Mouse (Mus musculus): Measurements from ENCODE around the gene Adm2. TPM values are rescaled to one million over a fixed set of nuclear protein-coding genes. Genes with fewer than 3 reads are reported as not detected.
A peak's percentile ranks its signal among the peaks of the same experiment; 100 is the strongest.

Adm2 gene
- polyA plus RNA-seq, 1 experiment from 2014 or later = not detected

DNA sequence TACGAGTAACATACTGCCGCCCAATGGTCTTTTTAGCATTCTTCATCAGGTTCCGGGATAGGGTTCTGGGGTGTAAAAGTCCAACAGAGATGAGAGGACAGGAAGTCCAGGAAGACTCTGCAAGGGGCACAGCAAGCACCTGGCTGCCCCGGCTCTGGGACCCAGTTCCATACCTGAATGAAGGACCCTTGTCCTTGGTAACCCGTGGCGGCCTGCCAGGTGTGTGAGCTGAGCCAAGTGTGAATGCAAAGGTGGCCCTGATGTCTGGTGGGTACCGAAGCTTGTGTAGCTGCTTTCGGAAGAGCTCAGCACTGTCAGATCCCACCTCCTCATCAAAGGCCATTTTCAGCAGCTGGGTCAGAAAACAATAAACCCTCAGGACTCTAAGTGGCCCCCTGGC lies 21.9 kb upstream of the Adm2 start:
- no peak overlapping the region for H3K4me2 ChIP-seq
- ATAC-seq (ENCODE audit: low FRiP score) (no peak), DNase-seq (ENCODE audit: low spot score, missing footprints) (no peak)
- H3K9me3 ChIP-seq (ENCODE audit: control insufficient read depth, low read length) = no peaks in the 10 kb centered on the region
- H3K9ac ChIP-seq (ENCODE audit: low read length) = no peak overlapping the region
- H3K4me1 ChIP-seq (ENCODE audit: control insufficient read depth, insufficient read depth, low read length) = no peaks in the 10 kb centered on the region
- 97% methylated on average over 8 of the region's 8 CpGs for WGBS
- H3K4me3 ChIP-seq (ENCODE audit: low read depth, low read length) = no peak overlapping the region
- peaks cover 42% of the 10 kb centered on the region for H3K36me3 ChIP-seq (ENCODE audit: control insufficient read depth, insufficient read depth, low read length)
- H3K27me3 ChIP-seq (ENCODE audit: control insufficient read depth, insufficient read depth, low read length) = no peaks in the 10 kb centered on the region
- H3K27ac ChIP-seq (ENCODE audit: low read depth, low read length) = no peak overlapping the region

DNA sequence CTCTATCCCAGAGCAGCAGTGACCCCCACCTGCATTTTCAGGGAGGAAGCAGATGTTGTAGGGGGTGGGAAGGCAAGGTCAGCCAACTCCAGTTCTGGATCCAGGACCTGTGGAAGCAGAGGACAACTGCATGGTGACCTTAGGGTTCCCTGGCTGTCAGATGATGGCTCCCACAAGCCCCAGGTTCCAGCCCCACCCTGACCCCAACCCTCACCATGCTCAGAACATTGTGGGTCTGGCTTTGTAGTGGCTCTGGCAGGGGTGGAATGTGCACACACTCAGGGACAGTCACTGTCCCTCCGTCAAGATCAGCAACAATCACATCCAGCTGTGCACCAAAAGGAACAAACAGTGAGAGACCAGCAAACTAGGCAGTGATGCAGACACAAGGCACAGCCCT lies 16.6 kb upstream of the Adm2 start:
- H3K4me2 ChIP-seq = no peak overlapping the region
- H3K9me3 ChIP-seq (ENCODE audit: control insufficient read depth, low read length) = no peaks in the 10 kb centered on the region
- peaks cover 33% of the 10 kb centered on the region for H3K36me3 ChIP-seq (ENCODE audit: control insufficient read depth, insufficient read depth, low read length)
- no peaks in the 10 kb centered on the region for H3K27me3 ChIP-seq (ENCODE audit: control insufficient read depth, insufficient read depth, low read length)
- H3K9ac ChIP-seq (ENCODE audit: low read length) = no peak overlapping the region
- no peak for ATAC-seq (ENCODE audit: low FRiP score)
- no peak for DNase-seq (ENCODE audit: low spot score, missing footprints)
- no peak overlapping the region for H3K4me3 ChIP-seq (ENCODE audit: low read depth, low read length)
- H3K4me1 ChIP-seq (ENCODE audit: control insufficient read depth, insufficient read depth, low read length) = no peaks in the 10 kb centered on the region
- 70% methylated on average over 1 of the region's 1 CpGs for WGBS
- no peak overlapping the region for H3K27ac ChIP-seq (ENCODE audit: low read depth, low read length)

DNA sequence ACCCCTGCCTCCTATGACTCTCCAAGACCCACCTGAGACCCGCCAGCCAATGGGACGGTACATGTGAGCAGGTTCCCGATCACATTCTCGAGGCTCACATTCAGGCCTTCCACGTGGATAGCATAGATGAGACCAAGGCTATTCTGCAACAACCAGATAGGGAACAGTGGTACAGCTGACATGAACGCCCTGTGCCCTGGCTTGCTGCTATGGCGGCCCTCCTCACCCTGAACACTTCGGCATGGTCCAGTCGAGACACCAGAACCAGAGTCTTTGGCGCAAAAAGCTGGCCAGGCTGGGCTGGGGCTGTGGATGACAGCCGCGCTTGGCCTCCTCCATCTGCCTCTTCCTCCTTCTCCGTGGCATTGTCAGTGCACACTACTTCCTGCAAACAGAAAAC lies 15.1 kb upstream of the Adm2 start:
- no peaks in the 10 kb centered on the region for H3K27me3 ChIP-seq (ENCODE audit: control insufficient read depth, insufficient read depth, low read length)
- no peak overlapping the region for H3K27ac ChIP-seq (ENCODE audit: low read depth, low read length)
- H3K9ac ChIP-seq (ENCODE audit: low read length) = no peak overlapping the region
- 91% methylated on average over 13 of the region's 13 CpGs for WGBS
- peaks cover 30% of the 10 kb centered on the region for H3K36me3 ChIP-seq (ENCODE audit: control insufficient read depth, insufficient read depth, low read length)
- no peak for DNase-seq (ENCODE audit: low spot score, missing footprints)
- no peaks in the 10 kb centered on the region for H3K9me3 ChIP-seq (ENCODE audit: control insufficient read depth, low read length)
- H3K4me1 ChIP-seq (ENCODE audit: control insufficient read depth, insufficient read depth, low read length) = peaks cover 2% of the 10 kb centered on the region
- H3K4me2 ChIP-seq = no peak overlapping the region
- no peak overlapping the region for H3K4me3 ChIP-seq (ENCODE audit: low read depth, low read length)
- ATAC-seq (ENCODE audit: low FRiP score) = no peak

DNA sequence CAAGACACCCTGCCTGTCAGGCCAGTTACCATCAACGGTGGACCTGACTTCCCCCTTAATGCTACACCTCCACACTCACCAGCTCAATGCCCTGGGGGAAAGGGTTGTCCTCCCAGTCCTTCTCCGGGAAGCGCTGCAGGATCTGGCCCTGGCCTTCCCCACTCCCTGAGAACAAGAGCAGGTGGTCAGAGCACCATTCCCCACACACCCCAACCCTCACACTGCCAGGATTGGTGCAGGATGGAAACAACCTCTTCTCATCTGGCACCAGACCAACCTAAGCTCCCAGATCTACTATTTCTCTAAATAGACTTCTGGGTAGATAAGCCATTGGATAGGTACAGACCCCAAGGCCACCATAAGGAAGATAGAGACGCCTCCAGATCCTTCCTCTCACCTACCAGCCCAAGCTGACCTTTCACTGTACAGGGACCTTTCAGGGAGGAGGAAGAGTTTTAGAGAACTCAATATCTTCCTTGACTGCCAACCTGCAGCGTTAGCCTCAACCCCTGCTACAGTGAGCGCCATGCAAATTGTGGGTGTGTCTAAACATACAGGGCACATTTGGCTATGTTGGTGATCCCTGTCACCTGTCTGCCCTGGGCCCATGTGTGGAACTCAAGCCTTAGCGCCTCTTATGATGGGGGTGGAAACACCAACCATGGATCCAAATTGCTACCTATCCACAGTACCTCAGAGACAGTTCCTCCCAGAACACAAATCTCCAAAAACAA lies 13.9 kb upstream of the Adm2 start:
- Histone ChIP-seq H3K9me3 (ENCODE audit: control insufficient read depth, low read length) (no peaks in the 10 kb centered on the region), H3K36me3 (ENCODE audit: control insufficient read depth, insufficient read depth, low read length) (peaks cover 22% of the 10 kb centered on the region), H3K4me2 (no peak overlapping the region), H3K27me3 (ENCODE audit: control insufficient read depth, insufficient read depth, low read length) (no peaks in the 10 kb centered on the region), H3K4me3 (ENCODE audit: low read depth, low read length) (no peak overlapping the region), H3K9ac (ENCODE audit: low read length) (no peak overlapping the region), H3K4me1 (ENCODE audit: control insufficient read depth, insufficient read depth, low read length) (peaks cover 11% of the 10 kb centered on the region), H3K27ac (ENCODE audit: low read depth, low read length) (no peak overlapping the region)
- ATAC-seq (ENCODE audit: low FRiP score) (no peak), DNase-seq (ENCODE audit: low spot score, missing footprints) (no peak)
- 92% methylated on average over 7 of the region's 7 CpGs for WGBS

DNA sequence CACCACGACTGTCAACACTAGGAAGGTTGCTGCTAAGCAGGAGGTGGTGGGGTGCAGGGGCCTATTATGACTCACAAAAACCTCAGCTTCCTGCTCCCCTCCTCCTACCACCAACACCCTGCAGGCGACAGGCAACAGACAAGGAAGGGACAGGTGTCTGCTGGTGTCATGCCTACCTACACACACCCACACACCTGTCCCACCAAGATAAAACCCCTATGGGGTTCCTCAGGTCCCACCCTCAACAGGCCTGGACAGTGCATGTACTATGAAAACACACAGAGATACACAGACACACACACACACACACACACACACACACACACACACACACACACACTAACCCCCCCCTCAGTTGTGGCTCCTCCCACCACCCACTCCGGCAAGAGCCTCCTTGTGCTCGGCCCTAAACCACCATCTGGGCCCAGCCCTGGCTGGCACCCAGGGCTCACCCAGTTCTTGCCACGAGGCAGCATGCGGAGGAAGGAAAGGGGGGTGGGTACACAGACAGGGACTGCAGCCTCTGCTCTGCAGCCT lies 12.5 kb upstream of the Adm2 start:
- H3K4me2 ChIP-seq = no peak overlapping the region
- peaks cover 20% of the 10 kb centered on the region for H3K4me1 ChIP-seq (ENCODE audit: control insufficient read depth, insufficient read depth, low read length)
- no peak for DNase-seq (ENCODE audit: low spot score, missing footprints)
- no peak for ATAC-seq (ENCODE audit: low FRiP score)
- no peak overlapping the region for H3K27ac ChIP-seq (ENCODE audit: low read depth, low read length)
- H3K27me3 ChIP-seq (ENCODE audit: control insufficient read depth, insufficient read depth, low read length) = no peaks in the 10 kb centered on the region
- H3K9ac ChIP-seq (ENCODE audit: low read length) = no peak overlapping the region
- no peaks in the 10 kb centered on the region for H3K9me3 ChIP-seq (ENCODE audit: control insufficient read depth, low read length)
- peaks cover 13% of the 10 kb centered on the region for H3K36me3 ChIP-seq (ENCODE audit: control insufficient read depth, insufficient read depth, low read length)
- WGBS = 81% methylated on average over 6 of the region's 6 CpGs
- no peak overlapping the region for H3K4me3 ChIP-seq (ENCODE audit: low read depth, low read length)

DNA sequence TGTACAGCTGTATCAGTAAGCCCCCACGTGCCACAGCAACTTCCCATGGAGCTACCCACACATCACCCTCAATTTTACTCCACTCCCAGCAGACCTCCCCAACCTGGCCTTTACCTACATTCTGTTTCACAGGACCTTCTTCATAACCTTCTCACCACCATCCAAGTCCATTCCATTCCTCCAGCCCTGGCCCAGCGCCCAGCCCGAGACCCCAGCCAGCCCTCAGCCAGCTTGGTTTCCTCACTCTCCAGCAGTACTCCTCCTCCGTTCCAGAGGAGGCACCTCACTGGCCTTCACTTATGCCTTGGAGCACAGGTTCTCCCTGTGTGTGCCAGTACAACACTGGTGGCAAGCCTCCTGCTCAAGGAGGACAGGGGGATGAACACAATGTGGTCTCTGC lies 9.2 kb upstream of the Adm2 start:
- no peak overlapping the region for H3K4me2 ChIP-seq
- DNase-seq (ENCODE audit: low spot score, missing footprints) = no peak
- no peak for ATAC-seq (ENCODE audit: low FRiP score)
- no peaks in the 10 kb centered on the region for H3K27me3 ChIP-seq (ENCODE audit: control insufficient read depth, insufficient read depth, low read length)
- H3K4me3 ChIP-seq (ENCODE audit: low read depth, low read length) = no peak overlapping the region
- H3K27ac ChIP-seq (ENCODE audit: low read depth, low read length) = no peak overlapping the region
- no peak overlapping the region for H3K9ac ChIP-seq (ENCODE audit: low read length)
- H3K36me3 ChIP-seq (ENCODE audit: control insufficient read depth, insufficient read depth, low read length) = no peaks in the 10 kb centered on the region
- H3K4me1 ChIP-seq (ENCODE audit: control insufficient read depth, insufficient read depth, low read length) = peaks cover 20% of the 10 kb centered on the region
- H3K9me3 ChIP-seq (ENCODE audit: control insufficient read depth, low read length) = no peaks in the 10 kb centered on the region
- 86% methylated on average over 4 of the region's 4 CpGs for WGBS

DNA sequence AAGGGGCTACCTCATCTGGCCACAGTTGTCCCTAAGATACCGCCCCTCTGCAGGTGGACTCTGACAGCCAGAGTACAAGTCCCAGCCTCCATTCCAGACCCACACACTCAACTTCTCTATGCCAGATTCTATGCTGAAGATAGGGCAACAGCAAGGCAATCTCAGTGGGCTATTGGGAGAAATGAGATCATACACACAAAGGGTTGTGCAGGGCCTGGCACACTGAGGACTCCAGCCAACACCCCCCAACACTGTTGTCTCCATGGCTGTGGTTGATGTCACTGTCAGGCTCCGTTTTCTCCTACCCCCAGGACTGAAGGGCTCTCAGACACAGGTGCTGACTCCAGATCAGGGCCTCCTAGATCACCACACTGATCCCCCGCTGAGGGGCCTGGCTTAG lies 8.4 kb upstream of the Adm2 start:
- no peak for ATAC-seq (ENCODE audit: low FRiP score)
- peak overlapping the region; percentile 98 for H3K4me3 ChIP-seq (ENCODE audit: low read depth, low read length)
- no peaks in the 10 kb centered on the region for H3K9me3 ChIP-seq (ENCODE audit: control insufficient read depth, low read length)
- peaks cover 20% of the 10 kb centered on the region for H3K4me1 ChIP-seq (ENCODE audit: control insufficient read depth, insufficient read depth, low read length)
- no peak overlapping the region for H3K27ac ChIP-seq (ENCODE audit: low read depth, low read length)
- H3K36me3 ChIP-seq (ENCODE audit: control insufficient read depth, insufficient read depth, low read length) = no peaks in the 10 kb centered on the region
- no peak for DNase-seq (ENCODE audit: low spot score, missing footprints)
- H3K4me2 ChIP-seq = peak overlapping the region; percentile 67
- H3K27me3 ChIP-seq (ENCODE audit: control insufficient read depth, insufficient read depth, low read length) = no peaks in the 10 kb centered on the region
- H3K9ac ChIP-seq (ENCODE audit: low read length) = peak overlapping the region; percentile 91
- WGBS = 34% methylated on average over 3 of the region's 3 CpGs

DNA sequence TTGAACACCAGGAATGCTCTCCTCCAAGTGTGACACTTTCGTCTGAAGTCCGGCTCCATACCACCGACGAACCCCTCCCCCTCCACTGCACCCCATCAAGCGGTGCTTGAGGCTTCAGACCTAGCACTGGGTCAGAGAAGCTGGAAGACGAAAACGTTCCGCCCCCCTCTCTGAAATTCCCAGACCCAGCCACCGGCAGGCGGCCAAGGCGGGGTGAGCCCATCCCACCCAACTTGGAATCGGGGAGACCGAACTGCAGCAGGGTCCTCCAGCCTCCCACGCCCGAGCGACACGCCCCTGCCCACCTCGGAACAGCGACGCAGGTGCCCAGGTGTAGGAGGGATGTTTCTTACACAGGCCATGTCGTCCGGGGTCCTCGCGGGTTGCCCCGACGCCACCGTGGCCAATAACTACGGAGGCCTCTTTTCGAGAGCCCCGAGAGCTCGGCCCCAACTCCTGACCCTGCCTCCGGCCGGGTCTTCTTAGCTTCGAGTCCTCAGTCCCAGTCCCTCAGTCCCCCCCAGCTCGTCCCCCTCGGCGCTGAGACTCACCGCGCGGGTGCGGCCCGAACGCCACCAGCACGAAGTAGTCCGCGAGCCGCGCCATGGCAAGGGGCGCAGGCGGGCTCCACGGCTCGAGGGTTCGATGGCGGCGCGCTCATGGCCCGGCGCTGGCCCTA lies 7.9 kb upstream of the Adm2 start:
- Histone ChIP-seq H3K27me3 (ENCODE audit: control insufficient read depth, insufficient read depth, low read length) (no peaks in the 10 kb centered on the region), H3K9me3 (ENCODE audit: control insufficient read depth, low read length) (no peaks in the 10 kb centered on the region), H3K4me3 (ENCODE audit: low read depth, low read length) (peak overlapping the region; percentile 98), H3K36me3 (ENCODE audit: control insufficient read depth, insufficient read depth, low read length) (no peaks in the 10 kb centered on the region), H3K27ac (ENCODE audit: low read depth, low read length) (no peak overlapping the region), H3K4me2 (peak overlapping the region; percentile 67), H3K9ac (ENCODE audit: low read length) (peak overlapping the region; percentile 91), H3K4me1 (ENCODE audit: control insufficient read depth, insufficient read depth, low read length) (peaks cover 20% of the 10 kb centered on the region)
- ATAC-seq (ENCODE audit: low FRiP score) = peak; percentile 51; the same call in 1 of the 2 replicates
- WGBS = under 1% methylated on average over 54 of the region's 58 CpGs
- DNase-seq (ENCODE audit: low spot score, missing footprints) = peak; percentile 90

DNA sequence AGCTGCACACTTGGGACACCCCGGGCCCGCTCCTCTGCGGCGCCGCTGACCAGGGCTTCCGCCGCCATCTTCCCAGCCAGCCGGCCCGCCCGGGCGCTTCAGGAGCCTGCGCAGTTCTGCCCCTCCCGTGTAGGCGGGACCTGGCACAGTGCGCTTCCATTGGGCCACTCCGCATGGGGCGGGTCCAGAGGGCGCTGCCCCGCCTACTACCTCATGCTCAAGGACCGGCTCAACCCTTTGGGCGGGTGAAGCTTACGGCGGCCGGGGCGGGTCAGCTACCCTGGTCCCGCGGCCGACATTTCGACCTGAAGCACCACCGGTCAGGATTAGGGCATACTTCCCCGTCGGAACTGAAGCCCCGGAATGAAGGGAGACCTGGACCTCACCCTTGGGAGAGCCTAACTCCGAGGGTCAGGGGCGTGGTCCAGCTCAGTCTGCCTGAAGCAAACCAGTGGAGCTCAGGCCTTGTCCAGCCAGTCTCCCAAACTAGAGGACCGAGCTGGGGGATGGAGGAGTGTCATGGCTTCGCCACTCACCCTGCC lies 7.3 kb upstream of the Adm2 start, which contains the start of gene Sbf1:
Sbf1 (minus strand) TSS at position 122 of the 542 bp plus-strand sequence.
- Histone ChIP-seq H3K36me3 (ENCODE audit: control insufficient read depth, insufficient read depth, low read length) (no peaks in the 10 kb centered on the region), H3K4me1 (ENCODE audit: control insufficient read depth, insufficient read depth, low read length) (peaks cover 20% of the 10 kb centered on the region), H3K9ac (ENCODE audit: low read length) (peak within 1 kb of the TSS; percentile 91), H3K27me3 (ENCODE audit: control insufficient read depth, insufficient read depth, low read length) (no peaks in the 10 kb centered on the region), H3K9me3 (ENCODE audit: control insufficient read depth, low read length) (no peaks in the 10 kb centered on the region), H3K4me3 (ENCODE audit: low read depth, low read length) (peak within 1 kb of the TSS; percentile 98), H3K4me2 (peak within 1 kb of the TSS; percentile 67), H3K27ac (ENCODE audit: low read depth, low read length) (no peak within 1 kb of the TSS)
- under 1% methylated on average over 36 of the region's 37 CpGs for WGBS
- DNase-seq (ENCODE audit: low spot score, missing footprints) (peak; percentile 99), ATAC-seq (ENCODE audit: low FRiP score) (peak; percentile 100)

All from midbrain, embryonic 11.5 days (tissue).